Mouse (Mus musculus): ENCODE measurements at regions not wholly inside any gene's neighbourhood (a gene's known extent, or its start where the extent isn't known, plus 50 kb on each side); places are given as distances from the start of the nearest gene placed in this dataset.

DNA sequence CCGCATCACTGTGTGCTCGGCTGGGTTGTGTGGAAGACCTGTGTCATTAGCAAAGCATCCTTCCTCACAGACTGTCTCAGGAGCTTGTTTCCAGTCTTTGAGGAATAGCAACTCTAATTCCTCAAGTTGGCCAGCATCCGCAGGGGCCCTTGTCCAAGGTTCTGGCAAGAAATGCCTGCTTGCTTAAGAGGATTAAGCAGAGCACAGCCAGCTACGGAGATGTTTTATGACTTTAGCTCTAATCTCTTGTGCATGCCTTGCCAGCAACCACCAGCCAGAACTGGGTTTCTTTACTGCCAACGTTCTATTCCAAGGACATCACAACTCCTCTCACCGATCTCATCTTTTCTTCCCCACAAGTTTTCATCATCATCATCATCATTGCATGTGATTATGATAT is 599.0 kb upstream of the Gm19410 start:
- no peak overlapping the region for H3K4me3 ChIP-seq (replicated peaks)
- H3K9me3 ChIP-seq: no peaks in the 10 kb centered on the region
- H3K27ac ChIP-seq: no peak overlapping the region
- H3K4me1 ChIP-seq (replicated peaks): no peaks in the 10 kb centered on the region
- H3K36me3 ChIP-seq: no peaks in the 10 kb centered on the region
- no peaks in the 10 kb centered on the region for H3K27me3 ChIP-seq (replicated peaks)
- no peak overlapping the region for H3K9ac ChIP-seq
- no peak overlapping the region for H3K4me2 ChIP-seq (replicated peaks)
- ATAC-seq: no peak
- 80% methylated on average over 6 of the region's 6 CpGs for WGBS

DNA sequence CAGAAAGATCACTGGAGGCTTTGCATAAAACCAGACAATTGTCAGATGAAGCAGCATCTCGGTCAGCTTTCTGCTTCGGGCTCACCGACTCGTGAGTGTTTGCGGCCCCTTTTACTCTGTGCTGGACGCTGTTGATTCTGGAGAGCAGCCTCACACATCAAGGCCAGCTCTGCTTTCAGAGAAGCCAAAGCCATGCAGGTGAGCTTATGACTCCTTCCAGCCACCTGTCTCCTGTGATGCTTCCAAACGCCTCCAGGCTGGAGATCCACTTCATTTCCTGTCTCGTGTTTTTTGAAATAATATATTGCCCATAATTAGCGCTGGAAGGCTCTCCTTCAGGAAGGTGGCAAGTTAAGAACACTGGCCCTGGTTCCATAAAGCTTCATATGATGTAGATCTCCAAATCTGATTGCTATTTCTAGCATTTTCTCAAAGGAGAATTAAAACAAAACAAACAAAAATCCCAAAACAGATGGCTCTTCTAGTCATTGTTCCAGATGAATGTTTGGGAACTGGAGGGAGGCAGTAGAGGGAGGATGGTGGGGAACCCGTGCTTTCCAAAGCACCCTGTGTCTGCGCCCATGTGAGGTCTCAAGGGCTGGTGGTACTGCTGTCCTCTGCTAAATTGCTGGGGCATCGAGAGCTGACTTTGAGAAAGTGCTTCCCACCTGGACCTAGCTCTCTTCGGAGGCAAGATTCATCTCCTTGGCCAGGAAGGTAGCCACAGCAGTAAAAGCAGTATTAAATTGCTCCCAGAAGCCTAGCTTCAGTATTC is 593.9 kb upstream of the Gm19410 start:
- no peaks in the 10 kb centered on the region for H3K4me1 ChIP-seq (replicated peaks)
- H3K27me3 ChIP-seq (replicated peaks): no peaks in the 10 kb centered on the region
- no peak overlapping the region for H3K27ac ChIP-seq
- no peak overlapping the region for H3K9ac ChIP-seq
- no peaks in the 10 kb centered on the region for H3K36me3 ChIP-seq
- 83% methylated on average over 13 of the region's 13 CpGs for WGBS
- no peak overlapping the region for H3K4me2 ChIP-seq (replicated peaks)
- no peaks in the 10 kb centered on the region for H3K9me3 ChIP-seq
- H3K4me3 ChIP-seq (replicated peaks): no peak overlapping the region
- ATAC-seq: no peak

DNA sequence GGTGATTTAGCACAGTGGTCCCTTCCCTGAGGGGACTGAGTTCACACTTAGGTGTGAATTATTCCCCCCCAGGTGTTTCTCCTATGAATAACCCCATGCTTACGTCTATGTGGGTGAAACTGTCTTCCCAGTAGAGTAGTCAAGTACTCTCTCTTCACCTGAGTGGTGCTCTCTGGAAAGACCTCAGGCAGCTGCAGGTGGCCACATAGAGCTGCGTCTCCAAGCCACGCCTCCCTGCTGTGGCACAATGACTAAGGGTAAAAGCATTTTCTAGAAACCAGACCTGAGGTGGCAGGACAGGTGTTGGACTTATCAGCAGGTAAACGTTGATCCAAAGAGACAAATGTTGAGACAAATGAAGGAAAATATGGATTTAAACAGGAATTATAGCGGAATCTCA is 588.3 kb upstream of the Gm19410 start:
- peak; percentile 59; the same call in 1 of the 2 replicates for ATAC-seq
- 59% methylated on average over 5 of the region's 5 CpGs for WGBS
- no peaks in the 10 kb centered on the region for H3K4me1 ChIP-seq (replicated peaks)

DNA sequence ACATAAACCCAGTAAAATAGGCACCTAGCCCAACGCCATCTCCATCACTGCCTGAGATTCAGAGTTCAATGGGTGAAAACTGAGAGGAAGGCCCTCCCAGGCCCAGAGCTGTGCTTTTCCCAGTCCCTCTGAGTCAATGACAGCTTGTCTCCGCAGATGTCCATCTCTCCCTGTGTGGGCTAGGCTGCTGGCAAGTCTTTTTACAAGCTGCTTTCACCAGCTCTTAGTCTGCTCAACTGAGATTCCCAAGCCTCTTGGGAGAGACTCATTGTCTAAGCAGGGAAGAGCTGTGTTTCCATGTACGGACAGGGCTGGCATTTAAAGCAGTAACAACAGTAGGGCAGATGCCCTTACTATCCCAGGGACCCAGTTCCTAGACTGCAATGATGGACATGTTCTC is 585.5 kb upstream of the Gm19410 start:
- no peak for ATAC-seq
- no peaks in the 10 kb centered on the region for H3K27me3 ChIP-seq (replicated peaks)
- H3K36me3 ChIP-seq: no peaks in the 10 kb centered on the region
- no peak overlapping the region for H3K27ac ChIP-seq
- H3K9me3 ChIP-seq: no peaks in the 10 kb centered on the region
- WGBS: 83% methylated on average over 3 of the region's 3 CpGs
- H3K4me1 ChIP-seq (replicated peaks): no peaks in the 10 kb centered on the region
- H3K4me3 ChIP-seq (replicated peaks): no peak overlapping the region
- no peak overlapping the region for H3K4me2 ChIP-seq (replicated peaks)
- no peak overlapping the region for H3K9ac ChIP-seq

More for the DNA sequence above, 588.3 kb upstream of the Gm19410 start:
- Histone ChIP-seq H3K4me3 (replicated peaks) (no peak overlapping the region), H3K4me2 (replicated peaks) (no peak overlapping the region), H3K9ac (no peak overlapping the region), H3K9me3 (no peaks in the 10 kb centered on the region), H3K36me3 (no peaks in the 10 kb centered on the region), H3K27ac (no peak overlapping the region), H3K27me3 (replicated peaks) (no peaks in the 10 kb centered on the region)

DNA sequence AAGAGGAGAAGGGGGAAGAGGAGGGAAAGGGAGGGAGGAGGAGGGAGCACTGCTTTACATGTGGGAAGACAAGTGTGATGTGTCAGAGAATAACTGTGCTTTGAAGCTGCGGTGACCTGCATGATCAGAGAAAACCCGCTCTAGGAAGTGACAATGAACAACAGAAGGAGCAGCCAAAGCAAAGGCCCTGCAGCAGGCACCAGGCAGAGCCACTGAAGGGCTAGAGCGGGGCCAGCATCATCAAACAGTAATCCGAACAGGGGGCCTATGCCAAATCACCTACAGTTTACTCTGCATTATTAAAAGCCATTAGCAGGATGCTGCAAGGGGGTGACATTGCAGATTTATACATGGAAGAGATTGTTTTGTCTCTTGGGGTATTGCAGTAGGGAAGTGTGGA is 583.4 kb upstream of the Gm19410 start:
- no peaks in the 10 kb centered on the region for H3K36me3 ChIP-seq
- no peaks in the 10 kb centered on the region for H3K9me3 ChIP-seq
- no peak overlapping the region for H3K4me3 ChIP-seq (replicated peaks)
- H3K4me2 ChIP-seq (replicated peaks): no peak overlapping the region
- H3K4me1 ChIP-seq (replicated peaks): no peaks in the 10 kb centered on the region
- no peak overlapping the region for H3K9ac ChIP-seq
- 88% methylated on average over 4 of the region's 4 CpGs for WGBS
- ATAC-seq: no peak
- H3K27me3 ChIP-seq (replicated peaks): no peaks in the 10 kb centered on the region
- H3K27ac ChIP-seq: no peak overlapping the region

DNA sequence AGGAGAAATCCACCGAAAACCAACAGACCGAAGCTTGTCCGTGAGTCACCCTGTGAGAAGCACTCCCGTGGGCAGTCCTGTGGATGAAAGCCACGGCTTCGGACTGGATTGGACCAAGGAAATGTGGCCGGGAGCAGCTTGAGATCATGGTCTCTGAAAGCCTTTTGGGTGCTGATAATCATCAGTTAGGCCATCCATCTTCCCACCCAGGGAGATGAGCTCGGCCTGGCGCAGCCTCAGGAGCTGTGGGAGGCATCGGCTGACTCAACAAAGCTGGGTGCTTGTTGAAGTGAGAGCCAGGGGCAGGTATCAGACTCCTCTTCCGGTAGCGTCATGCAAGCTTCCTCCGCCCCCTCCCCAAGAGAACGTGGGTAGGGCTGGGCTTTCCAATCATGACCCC is 582.2 kb upstream of the Gm19410 start:
- no peak for ATAC-seq
- H3K36me3 ChIP-seq: no peaks in the 10 kb centered on the region
- H3K4me1 ChIP-seq (replicated peaks): no peaks in the 10 kb centered on the region
- H3K4me2 ChIP-seq (replicated peaks): no peak overlapping the region
- no peaks in the 10 kb centered on the region for H3K27me3 ChIP-seq (replicated peaks)
- no peak overlapping the region for H3K4me3 ChIP-seq (replicated peaks)
- H3K9me3 ChIP-seq: no peaks in the 10 kb centered on the region
- no peak overlapping the region for H3K9ac ChIP-seq
- 91% methylated on average over 14 of the region's 14 CpGs for WGBS
- H3K27ac ChIP-seq: no peak overlapping the region

DNA sequence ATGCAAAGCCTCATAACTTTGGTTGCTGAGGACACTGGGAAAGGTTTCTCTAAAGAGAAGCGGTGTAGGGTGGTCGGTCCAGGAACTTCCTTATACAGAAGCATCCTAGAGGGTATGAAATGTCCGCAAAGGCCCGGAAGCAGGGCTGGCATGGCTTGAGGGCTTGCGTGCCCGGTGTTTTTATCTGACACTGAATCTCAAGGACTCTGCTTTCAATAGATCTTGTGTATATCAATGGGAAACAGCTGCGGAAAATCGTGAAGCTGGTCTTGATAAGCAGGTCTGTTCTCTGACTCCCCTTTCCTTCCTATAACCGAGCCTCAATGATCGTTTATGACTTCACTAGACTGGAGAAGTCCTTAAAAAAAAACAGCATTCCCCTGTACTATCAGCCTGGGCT is 580.4 kb upstream of the Gm19410 start:
- 79% methylated on average over 10 of the region's 10 CpGs for WGBS
- Histone ChIP-seq H3K9ac (no peak overlapping the region), H3K27me3 (replicated peaks) (no peaks in the 10 kb centered on the region), H3K9me3 (no peaks in the 10 kb centered on the region), H3K4me2 (replicated peaks) (no peak overlapping the region), H3K4me3 (replicated peaks) (no peak overlapping the region), H3K4me1 (replicated peaks) (no peaks in the 10 kb centered on the region), H3K36me3 (no peaks in the 10 kb centered on the region), H3K27ac (no peak overlapping the region)
- no peak for ATAC-seq

DNA sequence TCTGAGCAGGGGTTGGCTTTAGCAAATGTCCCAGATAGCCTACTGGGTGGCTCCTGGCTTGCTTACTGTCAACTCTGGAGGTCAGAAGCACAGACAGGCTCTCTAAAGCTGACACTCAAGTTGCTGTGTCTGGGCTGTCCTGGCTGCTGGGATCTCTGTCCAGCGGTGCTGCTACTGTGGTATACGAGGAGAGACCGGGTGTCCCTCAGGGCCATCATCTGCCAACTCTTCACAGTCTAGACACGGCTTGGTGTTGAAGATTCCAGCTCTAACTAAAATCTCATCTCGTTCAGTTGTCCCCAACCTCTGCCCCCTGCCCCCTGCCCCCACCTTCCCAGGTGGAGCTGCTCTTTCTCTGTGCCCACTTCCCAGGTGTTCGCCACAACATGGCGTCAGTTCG is 577.1 kb upstream of the Gm19410 start:
- 91% methylated on average over 8 of the region's 8 CpGs for WGBS
- ATAC-seq: no peak
- no peak overlapping the region for H3K4me2 ChIP-seq (replicated peaks)
- no peaks in the 10 kb centered on the region for H3K27me3 ChIP-seq (replicated peaks)
- no peak overlapping the region for H3K9ac ChIP-seq
- H3K4me1 ChIP-seq (replicated peaks): no peaks in the 10 kb centered on the region
- no peaks in the 10 kb centered on the region for H3K36me3 ChIP-seq
- no peak overlapping the region for H3K4me3 ChIP-seq (replicated peaks)
- H3K9me3 ChIP-seq: no peaks in the 10 kb centered on the region
- H3K27ac ChIP-seq: no peak overlapping the region

DNA sequence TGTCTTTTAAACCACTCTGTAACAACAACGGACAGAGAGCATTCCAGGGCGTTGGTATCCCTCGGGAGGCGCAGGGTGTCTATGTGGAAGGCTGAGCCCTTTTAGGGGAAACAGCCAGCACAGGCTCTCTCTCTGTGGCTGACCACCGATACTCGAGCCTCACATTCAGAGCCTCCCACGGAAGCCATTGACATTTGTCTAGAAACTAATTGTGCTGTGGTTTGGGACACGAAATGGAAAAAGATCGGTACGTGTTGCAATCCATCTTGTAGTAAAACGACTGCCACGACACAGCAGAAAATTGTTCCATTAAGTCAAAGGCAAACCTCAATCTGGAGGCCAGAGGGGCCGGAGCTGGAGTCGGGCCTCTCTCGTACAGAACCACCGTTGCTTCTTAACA is 575.9 kb upstream of the Gm19410 start:
- Histone ChIP-seq H3K27me3 (replicated peaks) (no peaks in the 10 kb centered on the region), H3K36me3 (no peaks in the 10 kb centered on the region), H3K9ac (no peak overlapping the region), H3K4me2 (replicated peaks) (no peak overlapping the region), H3K4me3 (replicated peaks) (no peak overlapping the region), H3K4me1 (replicated peaks) (no peaks in the 10 kb centered on the region), H3K9me3 (no peaks in the 10 kb centered on the region), H3K27ac (no peak overlapping the region)
- 81% methylated on average over 16 of the region's 16 CpGs for WGBS
- ATAC-seq: no peak

DNA sequence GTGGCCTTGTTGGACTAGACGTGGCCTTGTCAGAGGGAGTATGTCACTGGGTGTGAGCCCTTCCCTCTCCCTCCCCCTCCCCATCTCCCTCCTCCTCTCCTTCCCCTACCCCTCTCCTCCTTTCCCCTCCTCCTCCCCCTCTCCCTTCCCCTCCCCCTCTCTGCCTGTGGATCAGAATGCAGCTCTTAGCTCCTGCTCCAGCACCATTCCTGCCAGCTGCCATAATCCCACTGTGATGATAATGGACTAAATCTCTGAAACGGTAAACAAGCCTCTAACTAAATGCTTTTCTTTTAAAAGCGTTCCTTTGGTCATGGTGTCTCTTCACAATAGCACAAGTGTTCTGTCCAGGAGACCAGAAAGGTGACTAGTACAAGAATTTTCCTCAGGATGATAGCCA is 573.1 kb upstream of the Gm19410 start:
- H3K4me3 ChIP-seq (replicated peaks): no peak overlapping the region
- no peak overlapping the region for H3K4me2 ChIP-seq (replicated peaks)
- H3K27me3 ChIP-seq (replicated peaks): no peaks in the 10 kb centered on the region
- H3K27ac ChIP-seq: no peak overlapping the region
- H3K36me3 ChIP-seq: no peaks in the 10 kb centered on the region
- no peaks in the 10 kb centered on the region for H3K4me1 ChIP-seq (replicated peaks)
- no peak for ATAC-seq
- no peaks in the 10 kb centered on the region for H3K9me3 ChIP-seq
- WGBS: 54% methylated on average over 3 of the region's 3 CpGs
- H3K9ac ChIP-seq: no peak overlapping the region

DNA sequence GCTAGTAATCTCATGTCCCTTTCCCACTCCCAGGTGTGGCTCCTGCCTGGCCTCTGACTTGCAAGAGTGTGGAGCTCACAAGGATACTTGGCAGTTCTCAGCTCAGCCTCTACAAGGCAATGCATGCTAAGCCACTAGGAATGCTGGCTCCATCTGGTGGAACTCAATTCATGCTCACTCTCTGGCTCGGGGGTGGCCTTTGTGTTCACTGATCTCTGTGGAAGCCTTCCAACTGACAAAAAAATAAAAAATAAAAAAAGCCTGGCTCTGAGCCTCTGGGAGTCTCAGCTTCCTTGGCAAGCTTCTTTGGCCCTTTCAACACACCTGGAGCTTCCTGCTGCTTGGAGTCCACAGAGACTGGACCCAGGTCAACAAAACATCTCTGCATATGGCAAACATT is 571.8 kb upstream of the Gm19410 start:
- H3K27me3 ChIP-seq (replicated peaks): no peaks in the 10 kb centered on the region
- H3K27ac ChIP-seq: no peak overlapping the region
- no peaks in the 10 kb centered on the region for H3K9me3 ChIP-seq
- 32% methylated on average over 1 of the region's 1 CpGs for WGBS
- no peak overlapping the region for H3K4me2 ChIP-seq (replicated peaks)
- 0 out of 2 replicates have a peak, but pooled peaks cover 8% of the 10 kb centered on the region for H3K4me1 ChIP-seq (replicated peaks)
- no peak overlapping the region for H3K4me3 ChIP-seq (replicated peaks)
- H3K9ac ChIP-seq: no peak overlapping the region
- 0 out of 2 replicates have a peak, but pooled peaks have one; percentile 56 for ATAC-seq
- no peaks in the 10 kb centered on the region for H3K36me3 ChIP-seq

DNA sequence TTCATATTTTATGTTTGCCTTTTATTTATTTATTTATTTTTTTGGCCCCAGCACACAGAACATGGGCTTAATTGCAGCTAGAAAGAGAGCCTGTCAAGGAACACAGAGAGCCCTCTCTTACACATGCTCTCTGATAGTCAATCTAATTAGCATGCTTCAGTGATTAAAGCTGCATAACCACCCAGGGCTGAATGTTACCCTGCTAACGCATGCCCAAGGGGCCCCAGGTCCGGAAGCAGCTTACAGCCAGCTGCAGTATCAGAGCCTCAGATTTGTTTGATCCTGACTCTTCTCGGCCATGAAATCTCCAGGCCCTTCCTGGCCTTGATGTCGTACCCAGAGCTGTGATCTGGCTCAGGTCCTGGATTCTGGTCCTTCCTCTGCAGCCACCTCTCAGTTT is 569.4 kb upstream of the Gm19410 start:
- no peak for ATAC-seq
- no peaks in the 10 kb centered on the region for H3K27me3 ChIP-seq (replicated peaks)
- H3K36me3 ChIP-seq: no peaks in the 10 kb centered on the region
- no peak overlapping the region for H3K4me3 ChIP-seq (replicated peaks)
- whole genome bisulfite sequencing: 53% methylated on average over 4 of the region's 4 CpGs
- H3K9ac ChIP-seq: no peak overlapping the region
- no peaks in the 10 kb centered on the region for H3K9me3 ChIP-seq
- H3K4me1 ChIP-seq (replicated peaks): peaks cover 15% of the 10 kb centered on the region
- no peak overlapping the region for H3K4me2 ChIP-seq (replicated peaks)
- H3K27ac ChIP-seq: no peak overlapping the region

DNA sequence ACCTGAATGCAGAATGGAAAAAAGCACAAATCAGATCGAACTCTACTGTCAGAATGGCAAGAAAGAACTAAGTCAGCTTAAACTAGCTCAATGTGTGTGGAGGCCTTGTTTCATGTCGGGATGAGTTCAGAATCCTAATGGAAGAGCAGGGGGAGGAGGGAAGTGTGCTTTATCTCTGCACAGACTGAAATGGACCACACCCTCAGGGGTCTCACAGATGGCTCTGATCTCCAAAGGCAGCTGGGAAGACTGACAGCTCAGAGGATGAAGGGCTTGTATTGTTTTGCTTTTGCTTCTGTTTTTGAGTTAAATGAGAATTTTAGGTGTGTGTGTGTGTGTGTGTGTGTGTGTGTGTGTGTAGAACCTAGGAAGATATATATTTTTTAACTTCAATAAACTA is 566.8 kb upstream of the Gm19410 start:
- H3K27ac ChIP-seq: no peak overlapping the region
- H3K4me2 ChIP-seq (replicated peaks): no peak overlapping the region
- no peak overlapping the region for H3K4me3 ChIP-seq (replicated peaks)
- H3K27me3 ChIP-seq (replicated peaks): no peaks in the 10 kb centered on the region
- peaks cover 22% of the 10 kb centered on the region for H3K4me1 ChIP-seq (replicated peaks)
- WGBS: 50% methylated on average over 2 of the region's 2 CpGs
- H3K9me3 ChIP-seq: no peaks in the 10 kb centered on the region
- no peak for ATAC-seq
- H3K36me3 ChIP-seq: no peaks in the 10 kb centered on the region
- H3K9ac ChIP-seq: no peak overlapping the region

Data from intestine, embryonic 15.5 days (tissue).